Mouse (Mus musculus) liver, postnatal 0 days (tissue): ENCODE measurements around the gene Olfr312.

Experiments used
- CTCF ChIP-seq: sonication (generic); IDR thresholded peaks from 2 replicates; pipeline ENCODE4 v1.5.1; 2016; ENCODE audit warnings: antibody characterized with exemption, low read depth
- EP300 ChIP-seq: IDR thresholded peaks from 2 replicates; pipeline ENCODE4 v1.6.1; 2016; ENCODE audit warnings: antibody characterized with exemption, low read depth, mild to moderate bottlenecking

DNA sequence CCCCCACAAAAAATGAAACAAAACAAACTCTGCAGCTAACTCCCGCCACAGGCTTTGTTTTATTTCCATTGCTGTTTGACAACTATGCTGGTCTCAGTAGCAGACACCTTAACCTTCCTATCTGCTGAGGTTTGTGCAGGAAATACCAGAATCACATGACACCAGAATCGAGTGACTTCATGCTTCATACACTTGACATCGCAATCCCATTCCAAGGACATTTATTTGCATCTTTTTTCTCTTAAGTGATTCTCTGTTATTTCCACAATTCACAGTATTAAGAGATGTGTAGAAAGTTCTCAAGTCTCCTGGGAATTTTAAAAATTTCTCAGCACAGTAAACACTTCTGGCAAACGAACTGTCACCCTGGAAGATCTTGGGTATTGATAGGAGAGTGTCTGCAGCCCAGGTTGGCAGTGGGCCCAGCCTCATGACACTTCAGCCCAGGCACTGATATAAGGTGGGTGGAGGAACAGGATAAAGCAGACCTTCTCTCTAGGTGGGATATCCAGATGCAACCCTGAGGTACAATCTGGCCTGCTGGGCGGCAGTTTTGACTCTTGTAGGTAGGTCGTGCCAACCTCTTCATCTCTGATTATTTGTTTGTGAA is 46.5 kb upstream of the Olfr312 start, which contains the start of gene Olfr314:
- no peak for TF ChIP-seq EP300
- no peak for TF ChIP-seq CTCF
